Mouse (Mus musculus): Measurements from ENCODE around the gene Nr1d1.

- no peak for TF ChIP-seq GATA1 (IDR thresholded peaks at IDR 0.05; ENCODE audit: borderline replicate concordance, low read length)
- TF ChIP-seq FLI1 (IDR thresholded peaks at IDR 0.05; ENCODE audit: low read length), result no peak
Measured at GRCm38 (mm10) chr11:98752562-98753140, 22.5 kb downstream of the Nr1d1 start.
